Mouse (Mus musculus) CH12.LX (cell line): Measurements from ENCODE around the gene Hfe2.

Experiments
- CTCF ChIP-seq, 2 experiments: IDR thresholded peaks in 1 of 2; conservative IDR thresholded peaks in 1 of 2; 2 replicates each; pipeline ENCODE4 v1.5.1; 2011 to 2012; ENCODE audit warnings: low read depth in 2 of 2, low read length in 2 of 2, improper control_type of control experiment in 1 of 2, inconsistent platforms in 1 of 2, mild to moderate bottlenecking in 1 of 2, moderate library complexity in 1 of 2
- E2F4 ChIP-seq: IDR thresholded peaks from 2 replicates; pipeline ENCODE4 v1.6.1; 2011; ENCODE audit warnings: low read depth, low read length, improper control_type of control experiment; ENCODE audit not compliant: insufficient replicate concordance
- EP300 ChIP-seq: IDR thresholded peaks from 2 replicates; pipeline ENCODE4 v1.6.1; 2011; ENCODE audit warnings: low read length, improper control_type of control experiment
- KAT2A ChIP-seq: IDR thresholded peaks from 2 replicates; pipeline ENCODE4 v1.6.1; 2012; ENCODE audit warnings: low read length, improper control_type of control experiment, inconsistent platforms; ENCODE audit not compliant: insufficient replicate concordance
- MXI1 ChIP-seq: IDR thresholded peaks from 2 replicates; pipeline ENCODE4 v1.6.1; 2011; ENCODE audit warnings: mild to moderate bottlenecking, low read depth, low read length, improper control_type of control experiment
- POLR2A ChIP-seq: IDR thresholded peaks from 2 replicates; pipeline ENCODE4 v1.6.1; 2011; ENCODE audit warnings: low read depth, mild to moderate bottlenecking, improper control_type of control experiment, low read length
- USF1 ChIP-seq: IDR thresholded peaks from 2 replicates; pipeline ENCODE4 v1.6.1; 2014; ENCODE audit warnings: low read depth, mild to moderate bottlenecking, inconsistent platforms, low read length, improper control_type of control experiment
- ZMIZ1 ChIP-seq: IDR thresholded peaks from 2 replicates; pipeline ENCODE4 v1.6.1; 2012; ENCODE audit warnings: low read depth, mild to moderate bottlenecking, inconsistent platforms, low read length, improper control_type of control experiment
- ZNF384 ChIP-seq: IDR thresholded peaks from 2 replicates; pipeline ENCODE4 v1.6.1; 2012; ENCODE audit warnings: low read depth, low read length, improper control_type of control experiment, inconsistent platforms

GRCm38 (mm10) chr3:96526864-96527542 is 2.0 kb downstream of the Hfe2 start:
- TF ChIP-seq EP300 = no peak
- TF ChIP-seq KAT2A = no peak
- no peak for TF ChIP-seq CTCF (conservative IDR thresholded peaks at IDR 0.05 in 1 of 2, IDR thresholded peaks at IDR 0.05 in 1 of 2; ENCODE audit: low read depth in 2 of 2, low read length in 2 of 2)
- TF ChIP-seq E2F4 = no peak
- no peak for TF ChIP-seq POLR2A
- TF ChIP-seq USF1 = no peak
- no peak for TF ChIP-seq ZMIZ1
- TF ChIP-seq ZNF384 = no peak
- TF ChIP-seq MXI1 = no peak
